Mouse (Mus musculus) activated CD4-positive, CD25-positive, alpha-beta regulatory T cell, adult 4 months (primary cell): ENCODE measurements around the gene Psg19. TPM values are rescaled to one million over a fixed set of nuclear protein-coding genes. Genes with fewer than 3 reads are reported as not detected.

Experiments used
- ATAC-seq: one replicate; pipeline ENCODE4 v1.8.0; 2017
- polyA plus RNA-seq, 2 experiments: library from polyadenylated mRNA; unstranded; fragments of 100-300 nt; shearing (Covaris generic); gene quantifications; one replicate each; pipeline ENCODE4 v1.2.1; 2017

Gene Psg19
- polyA plus RNA-seq, 2 experiments from 2014 or later, result not detected

GRCm38 (mm10) chr7:18746189-18746860 lies 52.0 kb downstream of the Psg19 start:
- ATAC-seq, result no peak

Other genes with a start within 250 kb of the Psg19 start
- gene Psg27, start 231.2 kb downstream of the Psg19 start, polyA plus RNA-seq, result not detected
- not detected for gene Psg23, start 182.0 kb downstream of the Psg19 start, polyA plus RNA-seq
- gene Psg21, start 141.8 kb downstream of the Psg19 start, polyA plus RNA-seq, result not detected
- not detected for gene Psg20, start 112.3 kb downstream of the Psg19 start, polyA plus RNA-seq
- gene Psg22, start 80.4 kb downstream of the Psg19 start, polyA plus RNA-seq, result not detected
- not detected for gene Psg17, start 23.1 kb upstream of the Psg19 start, polyA plus RNA-seq
- gene Mill2, start 41.4 kb upstream of the Psg19 start, polyA plus RNA-seq, result not detected
- gene Pglyrp1, start 72.8 kb upstream of the Psg19 start, polyA plus RNA-seq, result 100 to 1,000 TPM; 275 to 290 TPM
- gene Ccdc61, start 111.9 kb upstream of the Psg19 start, polyA plus RNA-seq, result 1 to 10 TPM; 5.3 to 9.2 TPM
- not detected for gene Nova2, start 127.4 kb upstream of the Psg19 start, polyA plus RNA-seq
- under 1 TPM in 1 of 2 experiments, not detected in 1; 0.31 TPM for gene Nanos2, start 188.9 kb upstream of the Psg19 start, polyA plus RNA-seq
- 1 to 10 TPM; 2.2 to 2.8 TPM for gene Mypop, start 192.7 kb upstream of the Psg19 start, polyA plus RNA-seq
- gene Irf2bp1, start 205.5 kb upstream of the Psg19 start, polyA plus RNA-seq, result 1 to 10 TPM; 2.0 to 3.0 TPM
- under 1 TPM in 1 of 2 experiments, not detected in 1; 0.16 TPM for gene Foxa3, start 225.0 kb upstream of the Psg19 start, polyA plus RNA-seq
- gene Sympk, start 225.9 kb upstream of the Psg19 start, polyA plus RNA-seq, result 10 to 100 TPM in 1 of 2 experiments, 1 to 10 TPM in 1; 10.0 to 10.3 TPM